Mouse (Mus musculus): ENCODE measurements around the gene 1110059E24Rik. TPM values are rescaled to one million over a fixed set of nuclear protein-coding genes. Genes with fewer than 3 reads are reported as not detected.
"Not testable (repeated sequence)": the region's sequence is repeated elsewhere in the genome, so short reads cannot be mapped to it uniquely, and the experiment has no call there.

1110059E24Rik gene
- polyA plus RNA-seq, 1 experiment from 2014 or later = 59.6 TPM

DNA sequence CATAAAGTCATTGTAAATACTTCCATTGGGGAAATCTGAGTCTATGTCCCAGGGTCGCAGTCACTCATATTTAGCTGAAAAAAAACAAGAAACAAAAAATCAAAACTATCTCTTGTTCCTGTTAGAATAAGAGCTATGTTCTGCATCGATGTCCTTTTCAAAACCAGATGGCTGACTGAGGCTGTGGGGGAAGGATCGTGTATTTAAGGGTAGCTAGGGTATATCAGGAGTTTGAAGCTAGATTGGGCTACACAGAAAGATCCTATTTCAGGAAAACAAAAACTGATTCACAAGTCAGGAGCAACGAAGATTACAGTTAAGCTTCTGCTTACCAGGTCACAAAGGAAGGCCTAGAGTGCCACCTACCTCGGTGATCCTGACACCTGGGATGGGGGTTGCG lies 42.5 kb downstream of the 1110059E24Rik start:
- H3K36me3 ChIP-seq (ENCODE audit: control insufficient read depth, insufficient read depth, low read length) = no peaks in the 10 kb centered on the region
- no peaks in the 10 kb centered on the region for H3K4me1 ChIP-seq (ENCODE audit: control insufficient read depth, insufficient read depth, low read depth, low read length)
- WGBS = 81% methylated on average over 6 of the region's 6 CpGs
- H3K27me3 ChIP-seq (replicated peaks; ENCODE audit: control insufficient read depth, insufficient read depth, low read length) = no peaks in the 10 kb centered on the region
- H3K27ac ChIP-seq (ENCODE audit: low read depth, low read length) = no peak overlapping the region
- no peak overlapping the region for H3K4me3 ChIP-seq (ENCODE audit: low read length)
- no peak for ATAC-seq
- H3K9ac ChIP-seq (ENCODE audit: low read depth, low read length) = no peak overlapping the region
- H3K9me3 ChIP-seq (ENCODE audit: control insufficient read depth, low read length) = no peaks in the 10 kb centered on the region
- H3K4me2 ChIP-seq (ENCODE audit: low read length) = no peak overlapping the region

DNA sequence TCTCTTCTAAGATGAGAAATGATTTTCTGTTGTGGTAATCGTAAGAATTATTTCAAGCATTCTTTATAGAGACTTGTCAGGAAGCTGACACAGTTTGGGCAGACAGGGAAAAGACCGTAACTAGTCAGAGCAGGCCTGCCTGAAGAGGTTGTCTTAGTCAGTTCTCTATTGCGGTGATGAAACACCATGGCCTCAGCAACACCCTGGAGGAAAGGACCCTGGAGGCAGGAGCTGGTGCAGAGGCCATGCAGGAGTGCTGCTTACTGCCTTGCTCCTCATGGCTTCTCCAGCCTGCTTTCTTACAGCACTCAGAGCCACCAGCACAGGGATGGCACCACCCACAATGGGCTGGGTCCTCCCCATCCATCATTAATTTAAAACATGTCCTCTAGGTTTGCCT lies 47.5 kb downstream of the 1110059E24Rik start:
- H3K4me2 ChIP-seq (ENCODE audit: low read length) = no peak overlapping the region
- no peak for ATAC-seq

DNA sequence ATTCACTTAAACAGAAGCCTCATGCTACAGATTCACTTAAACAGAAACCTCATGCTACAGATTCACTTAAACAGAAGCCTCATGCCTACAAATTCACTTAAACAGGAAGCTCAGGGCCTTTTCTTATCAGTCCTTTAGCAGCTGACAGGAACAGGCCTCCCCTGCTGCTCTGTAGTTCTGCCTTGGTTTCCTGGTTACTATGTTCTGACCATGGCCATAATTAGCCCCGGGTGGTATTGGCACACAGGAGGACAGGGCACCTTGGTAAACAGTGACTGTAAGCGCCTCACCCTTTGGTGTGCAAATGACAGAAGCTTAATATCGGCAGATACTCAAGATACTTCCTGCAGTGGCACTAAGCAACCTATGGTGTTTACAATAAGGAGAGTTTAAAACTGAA lies 48.9 kb downstream of the 1110059E24Rik start:
- WGBS = 64% methylated on average over 3 of the region's 3 CpGs
- Histone ChIP-seq H3K9me3 (ENCODE audit: control insufficient read depth, low read length) (no peaks in the 10 kb centered on the region), H3K4me2 (ENCODE audit: low read length) (no peak overlapping the region), H3K4me3 (ENCODE audit: low read length) (no peak overlapping the region), H3K27ac (ENCODE audit: low read depth, low read length) (no peak overlapping the region), H3K9ac (ENCODE audit: low read depth, low read length) (no peak overlapping the region), H3K36me3 (ENCODE audit: control insufficient read depth, insufficient read depth, low read length) (no peaks in the 10 kb centered on the region), H3K27me3 (replicated peaks; ENCODE audit: control insufficient read depth, insufficient read depth, low read length) (no peaks in the 10 kb centered on the region), H3K4me1 (ENCODE audit: control insufficient read depth, insufficient read depth, low read depth, low read length) (no peaks in the 10 kb centered on the region)
- ATAC-seq = no peak

More for the DNA sequence above, 47.5 kb downstream of the 1110059E24Rik start:
- H3K27ac ChIP-seq (ENCODE audit: low read depth, low read length) = no peak overlapping the region
- no peaks in the 10 kb centered on the region for H3K9me3 ChIP-seq (ENCODE audit: control insufficient read depth, low read length)
- no peaks in the 10 kb centered on the region for H3K4me1 ChIP-seq (ENCODE audit: control insufficient read depth, insufficient read depth, low read depth, low read length)
- H3K36me3 ChIP-seq (ENCODE audit: control insufficient read depth, insufficient read depth, low read length) = no peaks in the 10 kb centered on the region
- H3K9ac ChIP-seq (ENCODE audit: low read depth, low read length) = no peak overlapping the region
- H3K4me3 ChIP-seq (ENCODE audit: low read length) = no peak overlapping the region
- WGBS = 94% methylated on average over 3 of the region's 3 CpGs
- H3K27me3 ChIP-seq (replicated peaks; ENCODE audit: control insufficient read depth, insufficient read depth, low read length) = no peaks in the 10 kb centered on the region

DNA sequence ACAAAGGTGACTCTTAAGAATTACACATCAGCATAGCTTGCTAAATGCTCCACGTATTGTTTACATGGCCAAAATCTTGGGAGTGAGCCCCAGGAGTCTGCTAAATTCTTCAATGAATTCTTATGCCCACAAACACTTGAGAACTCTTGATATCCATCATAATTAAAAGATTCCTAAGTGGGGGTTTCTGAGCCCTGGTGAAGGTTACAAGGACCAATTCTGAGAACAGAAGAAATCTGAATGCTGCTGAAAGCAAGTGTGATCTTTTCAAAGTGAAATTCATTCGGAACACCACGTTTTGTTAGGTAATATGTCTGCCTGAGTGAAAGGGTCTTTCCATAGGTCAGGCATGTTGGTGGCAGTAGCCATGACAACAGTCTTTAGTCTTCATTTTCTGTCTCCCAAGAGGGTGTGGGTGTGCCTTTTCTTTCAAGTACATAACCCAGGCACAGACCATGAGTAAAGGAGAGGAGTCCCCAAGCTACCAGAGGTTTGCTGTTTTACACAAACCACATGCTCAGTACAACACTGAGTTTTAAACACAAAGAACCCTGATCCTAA lies 51.2 kb downstream of the 1110059E24Rik start:
- Histone ChIP-seq H3K9me3 (ENCODE audit: control insufficient read depth, low read length) (no peaks in the 10 kb centered on the region), H3K27ac (ENCODE audit: low read depth, low read length) (no peak overlapping the region), H3K4me1 (ENCODE audit: control insufficient read depth, insufficient read depth, low read depth, low read length) (no peaks in the 10 kb centered on the region), H3K4me3 (ENCODE audit: low read length) (no peak overlapping the region), H3K27me3 (replicated peaks; ENCODE audit: control insufficient read depth, insufficient read depth, low read length) (no peaks in the 10 kb centered on the region), H3K4me2 (ENCODE audit: low read length) (no peak overlapping the region), H3K36me3 (ENCODE audit: control insufficient read depth, insufficient read depth, low read length) (no peaks in the 10 kb centered on the region), H3K9ac (ENCODE audit: low read depth, low read length) (no peak overlapping the region)
- ATAC-seq = no peak
- 25% methylated on average over 3 of the region's 3 CpGs for WGBS

DNA sequence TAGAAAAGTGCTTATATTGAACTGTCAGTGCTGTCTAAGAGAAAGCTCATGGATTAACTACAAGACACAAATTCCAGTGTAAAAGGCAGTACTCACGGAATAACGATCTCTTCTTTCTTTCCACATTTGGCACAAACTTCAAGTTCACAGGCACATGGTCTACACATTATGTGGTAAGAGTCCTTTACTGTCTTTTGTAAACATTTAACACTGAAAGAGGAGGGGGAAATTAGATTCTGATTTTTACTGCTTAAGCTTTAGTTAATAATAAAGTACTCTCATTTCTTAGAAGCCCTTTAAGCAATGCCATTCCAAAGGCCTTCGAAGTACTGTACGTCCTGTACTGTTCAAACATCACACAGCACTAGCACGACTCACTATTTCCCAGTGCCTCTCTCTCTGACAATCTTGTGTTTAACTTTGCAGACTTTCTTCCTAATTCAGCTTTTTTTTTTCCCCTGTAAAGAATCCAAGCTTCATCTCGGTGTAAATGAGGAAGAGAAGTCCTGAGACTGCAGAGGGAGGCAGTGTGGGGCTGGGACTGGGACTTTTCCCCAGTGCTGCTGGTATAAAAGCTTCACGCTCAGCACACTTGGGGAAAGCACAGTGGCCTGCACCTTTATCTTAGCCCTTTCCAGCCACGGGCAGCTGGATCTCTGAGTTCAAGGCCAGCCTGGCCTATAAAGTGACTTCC lies 54.0 kb downstream of the 1110059E24Rik start:
- Histone ChIP-seq H3K36me3 (ENCODE audit: control insufficient read depth, insufficient read depth, low read length) (peaks cover 3% of the 10 kb centered on the region; the same call in 1 of the 2 replicates), H3K4me1 (ENCODE audit: control insufficient read depth, insufficient read depth, low read depth, low read length) (no peaks in the 10 kb centered on the region), H3K27ac (ENCODE audit: low read depth, low read length) (no peak overlapping the region), H3K4me2 (ENCODE audit: low read length) (no peak overlapping the region), H3K9me3 (ENCODE audit: control insufficient read depth, low read length) (no peaks in the 10 kb centered on the region), H3K4me3 (ENCODE audit: low read length) (no peak overlapping the region), H3K9ac (ENCODE audit: low read depth, low read length) (no peak overlapping the region), H3K27me3 (replicated peaks; ENCODE audit: control insufficient read depth, insufficient read depth, low read length) (no peaks in the 10 kb centered on the region)
- WGBS = 74% methylated on average over 8 of the region's 8 CpGs
- ATAC-seq = no peak

DNA sequence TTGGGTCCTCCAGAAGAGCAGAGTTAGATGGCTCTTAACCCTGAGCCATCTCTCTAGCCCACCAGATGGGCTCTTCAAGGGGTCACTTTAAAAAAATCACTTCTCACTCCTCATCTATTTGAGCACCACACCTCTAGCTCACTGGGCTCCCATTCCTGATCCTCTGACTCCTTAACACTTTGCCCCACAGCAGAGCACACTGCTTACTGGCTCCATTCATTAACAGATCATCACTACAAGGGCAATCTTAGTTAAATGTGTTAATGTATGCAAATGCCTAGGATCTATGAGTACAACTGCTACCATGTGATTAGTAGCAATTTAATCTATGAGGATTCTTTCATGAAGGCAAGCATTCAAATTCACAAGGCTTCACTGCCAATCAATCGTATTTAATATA lies 58.1 kb downstream of the 1110059E24Rik start:
- Histone ChIP-seq H3K36me3 (ENCODE audit: control insufficient read depth, insufficient read depth, low read length) (peaks cover 3% of the 10 kb centered on the region; the same call in 1 of the 2 replicates), H3K4me1 (ENCODE audit: control insufficient read depth, insufficient read depth, low read depth, low read length) (no peaks in the 10 kb centered on the region), H3K9me3 (ENCODE audit: control insufficient read depth, low read length) (no peaks in the 10 kb centered on the region), H3K4me3 (ENCODE audit: low read length) (no peak overlapping the region), H3K9ac (ENCODE audit: low read depth, low read length) (no peak overlapping the region), H3K27me3 (replicated peaks; ENCODE audit: control insufficient read depth, insufficient read depth, low read length) (no peaks in the 10 kb centered on the region), H3K4me2 (ENCODE audit: low read length) (no peak overlapping the region), H3K27ac (ENCODE audit: low read depth, low read length) (no peak overlapping the region)
- ATAC-seq = no peak
- WGBS = 97% methylated on average over 1 of the region's 1 CpGs

DNA sequence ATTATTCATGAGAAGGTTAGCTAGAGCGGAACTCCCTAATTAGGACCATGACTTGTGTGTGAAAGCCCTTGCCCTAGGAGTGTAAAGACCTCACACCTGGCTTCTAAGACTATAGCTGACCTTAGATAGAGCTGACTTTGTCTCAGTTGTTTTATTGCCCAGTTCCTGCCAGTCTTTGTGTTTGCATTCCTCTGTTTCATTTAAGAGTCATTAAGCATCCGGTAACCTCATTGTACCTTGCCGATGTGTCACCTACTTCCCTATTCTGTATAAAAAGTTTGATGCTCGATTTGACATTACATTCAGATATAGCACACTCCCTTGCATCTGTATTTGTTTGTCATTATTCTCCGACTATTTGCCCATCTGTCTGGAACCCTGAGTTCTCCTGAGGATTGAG lies 60.6 kb downstream of the 1110059E24Rik start:
- ATAC-seq; H3K4me1 ChIP-seq (ENCODE audit: control insufficient read depth, insufficient read depth, low read depth, low read length); H3K4me3 ChIP-seq (ENCODE audit: low read length); H3K4me2 ChIP-seq (ENCODE audit: low read length); H3K27ac ChIP-seq (ENCODE audit: low read depth, low read length); H3K9ac ChIP-seq (ENCODE audit: low read depth, low read length); H3K36me3 ChIP-seq (ENCODE audit: control insufficient read depth, insufficient read depth, low read length); H3K9me3 ChIP-seq (ENCODE audit: control insufficient read depth, low read length); H3K27me3 ChIP-seq (replicated peaks; ENCODE audit: control insufficient read depth, insufficient read depth, low read length): not testable (repeated sequence)
- 80% methylated on average over 5 of the region's 5 CpGs for WGBS

DNA sequence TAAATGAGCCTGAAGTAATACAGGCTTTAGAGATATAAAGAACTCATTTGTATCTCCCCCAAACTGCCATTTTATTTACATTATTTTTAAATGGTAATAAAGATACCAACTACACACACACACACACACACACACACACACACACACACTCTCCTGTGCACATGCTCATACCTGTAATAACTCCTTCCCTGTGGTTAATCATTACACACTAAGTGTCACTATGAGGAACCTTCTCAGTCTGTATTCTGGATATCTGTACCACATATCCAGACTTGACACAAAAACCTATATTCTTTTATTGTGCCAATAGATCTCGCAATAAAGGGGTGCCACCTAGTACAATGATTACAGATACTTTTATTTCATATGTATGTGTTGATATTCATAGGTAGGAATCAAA lies 62.9 kb downstream of the 1110059E24Rik start:
- Histone ChIP-seq H3K4me2 (ENCODE audit: low read length) (no peak overlapping the region), H3K4me1 (ENCODE audit: control insufficient read depth, insufficient read depth, low read depth, low read length) (no peaks in the 10 kb centered on the region), H3K9ac (ENCODE audit: low read depth, low read length) (no peak overlapping the region), H3K36me3 (ENCODE audit: control insufficient read depth, insufficient read depth, low read length) (no peaks in the 10 kb centered on the region), H3K27ac (ENCODE audit: low read depth, low read length) (no peak overlapping the region), H3K27me3 (replicated peaks; ENCODE audit: control insufficient read depth, insufficient read depth, low read length) (no peaks in the 10 kb centered on the region), H3K4me3 (ENCODE audit: low read length) (no peak overlapping the region), H3K9me3 (ENCODE audit: control insufficient read depth, low read length) (no peaks in the 10 kb centered on the region)
- ATAC-seq = no peak
- 96% methylated on average over 1 of the region's 1 CpGs for WGBS

DNA sequence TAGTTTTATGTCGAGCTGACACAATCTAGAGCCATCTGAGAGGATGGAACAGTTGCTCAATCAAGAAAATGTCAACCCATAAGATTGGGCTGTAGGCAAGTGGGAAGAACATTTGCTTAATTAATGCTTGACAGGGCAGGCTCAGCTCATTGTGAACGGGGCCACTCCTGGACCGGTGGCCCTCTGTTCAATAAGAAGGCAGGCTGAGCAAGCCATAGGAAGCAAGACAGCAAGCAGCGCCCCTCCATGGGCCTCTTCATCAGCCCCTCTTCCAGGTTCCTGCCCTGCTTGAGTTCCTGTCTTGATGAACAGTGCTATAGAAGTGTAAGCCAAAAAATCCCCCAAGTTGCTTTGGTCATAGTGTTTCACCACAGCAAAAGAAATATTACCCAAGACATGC lies 65.2 kb downstream of the 1110059E24Rik start:
- Histone ChIP-seq H3K9me3 (ENCODE audit: control insufficient read depth, low read length) (no peaks in the 10 kb centered on the region), H3K36me3 (ENCODE audit: control insufficient read depth, insufficient read depth, low read length) (no peaks in the 10 kb centered on the region), H3K4me3 (ENCODE audit: low read length) (no peak overlapping the region), H3K27ac (ENCODE audit: low read depth, low read length) (no peak overlapping the region), H3K4me1 (ENCODE audit: control insufficient read depth, insufficient read depth, low read depth, low read length) (no peaks in the 10 kb centered on the region), H3K9ac (ENCODE audit: low read depth, low read length) (no peak overlapping the region), H3K4me2 (ENCODE audit: low read length) (no peak overlapping the region), H3K27me3 (replicated peaks; ENCODE audit: control insufficient read depth, insufficient read depth, low read length) (no peaks in the 10 kb centered on the region)
- no peak for ATAC-seq
- WGBS = 56% methylated on average over 4 of the region's 4 CpGs

All from hindbrain, embryonic 16.5 days (tissue).